Mouse (Mus musculus): ENCODE results near the gene Agt.

Agt gene

GRCm38 (mm10) chr8:124569593-124569992 lies at the start of gene Agt:
Agt (minus strand) TSS chr8:124569706.
- peak; percentile 7 for DNase-seq (ENCODE audit: low read depth)

DNA sequence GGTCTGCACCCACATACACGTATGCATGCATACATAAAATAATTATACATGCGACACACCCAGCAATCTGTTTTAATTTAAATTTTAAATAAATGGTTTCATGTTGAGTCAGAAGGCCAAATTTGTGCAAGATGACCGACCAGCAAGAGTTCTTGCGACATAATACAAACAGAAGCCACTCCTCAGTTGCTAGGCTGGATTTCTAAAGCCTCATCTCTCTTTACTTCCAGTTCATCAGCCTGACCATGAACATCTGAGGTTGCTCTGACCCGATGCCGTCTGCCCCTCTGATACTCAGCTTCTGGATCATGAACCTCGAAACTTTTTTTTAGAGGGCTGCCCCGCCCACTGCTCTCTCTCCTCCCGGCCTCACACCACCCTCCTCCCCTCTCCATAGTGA lies 48.7 kb upstream of the Agt start:
- DNase-seq (ENCODE audit: low read depth) = peak; percentile 42

DNA sequence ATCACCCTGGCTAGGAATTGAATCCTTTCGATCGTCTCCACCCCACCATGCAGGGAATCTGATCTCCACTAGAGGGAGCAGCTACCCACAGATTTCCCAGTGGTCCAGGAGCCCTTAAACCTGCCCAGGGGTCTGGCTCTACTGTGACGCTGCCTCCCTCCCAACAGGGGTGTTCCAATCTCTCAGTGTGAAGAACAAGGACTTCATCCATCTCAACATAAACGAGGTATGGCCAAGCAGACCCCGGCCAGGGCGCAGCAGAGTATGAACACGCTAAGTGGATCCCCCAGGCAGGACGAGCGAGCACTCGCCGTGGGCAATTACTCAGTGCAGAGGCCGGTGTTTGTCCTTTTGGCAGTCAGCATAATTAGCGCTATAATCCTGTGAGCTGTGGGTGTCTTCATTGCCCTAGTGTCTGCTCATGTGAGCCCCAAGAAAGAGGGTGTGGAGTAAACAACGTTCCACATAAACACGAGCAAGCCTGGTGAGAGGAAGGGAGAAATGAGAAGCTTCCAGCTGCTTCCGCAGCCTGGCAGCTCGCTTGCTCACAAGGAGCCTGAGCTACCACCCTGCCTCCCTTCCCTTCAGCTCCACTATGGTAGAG lies 47.9 kb upstream of the Agt start:
- no peak for DNase-seq (ENCODE audit: low read depth)

DNA sequence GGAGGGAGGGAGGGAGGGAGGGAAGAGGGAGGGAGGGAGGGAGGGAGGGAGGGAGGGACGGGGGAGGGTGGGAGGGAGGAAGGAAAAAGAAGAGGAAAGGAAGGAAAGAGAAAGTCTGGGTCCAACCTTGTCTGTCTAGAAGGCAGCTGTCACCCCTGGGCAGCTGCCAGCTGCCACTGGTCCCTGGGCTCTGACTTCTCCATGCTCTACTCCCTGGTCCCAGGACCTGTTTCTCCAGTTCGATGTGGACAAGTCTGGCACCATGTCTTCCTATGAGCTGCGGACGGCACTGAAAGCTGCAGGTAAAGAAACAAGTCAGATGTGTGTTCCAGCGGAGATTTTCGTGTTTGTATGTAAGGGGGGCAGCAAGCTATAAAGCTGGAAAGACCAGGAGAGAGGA lies 44.8 kb upstream of the Agt start:
- no peak for DNase-seq (ENCODE audit: low read depth)

DNA sequence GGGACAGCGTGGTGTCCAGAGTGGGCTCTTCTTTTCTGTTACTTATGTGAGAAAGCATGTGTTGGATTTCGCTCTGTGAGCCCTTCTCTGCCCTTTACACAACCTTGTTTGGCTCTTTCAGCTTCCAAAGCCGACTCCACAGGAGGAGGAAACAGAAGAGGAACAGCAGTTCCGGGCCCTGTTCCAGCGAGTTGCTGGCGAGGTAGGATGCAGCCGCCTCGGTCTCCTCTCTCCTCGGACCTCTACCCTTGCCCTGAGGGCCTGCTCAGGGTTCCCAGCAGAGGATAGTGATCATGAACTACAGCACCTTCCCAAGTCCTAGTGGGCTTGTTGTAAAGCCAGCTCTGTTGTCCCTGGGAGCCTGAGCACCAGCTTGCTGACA lies 39.5 kb upstream of the Agt start:
- DNase-seq (ENCODE audit: low read depth) = no peak

- no peak for DNase-seq (ENCODE audit: low read depth)
These were observed 38.9 kb upstream of the Agt start for GRCm38 (mm10) chr8:124608239-124608971.

DNA sequence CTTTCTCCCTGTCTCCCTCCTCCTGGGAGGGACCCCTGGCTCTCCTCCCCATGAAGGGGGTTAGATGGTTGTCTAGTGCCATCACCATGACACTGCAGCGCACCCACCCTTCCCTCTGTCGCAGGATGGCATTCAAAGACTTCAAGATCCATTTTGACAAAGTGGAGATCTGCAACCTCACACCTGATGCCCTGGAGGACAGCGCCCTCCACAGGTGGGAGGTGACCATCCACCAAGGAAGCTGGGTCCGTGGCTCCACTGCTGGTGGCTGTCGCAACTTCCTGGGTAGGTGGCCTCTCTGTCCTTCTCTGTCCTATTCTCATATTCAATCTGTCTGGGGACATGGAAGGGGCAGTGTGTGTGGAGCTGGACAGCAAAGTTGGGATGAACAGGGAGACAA lies 34.6 kb upstream of the Agt start:
- DNase-seq (ENCODE audit: low read depth) = no peak

DNA sequence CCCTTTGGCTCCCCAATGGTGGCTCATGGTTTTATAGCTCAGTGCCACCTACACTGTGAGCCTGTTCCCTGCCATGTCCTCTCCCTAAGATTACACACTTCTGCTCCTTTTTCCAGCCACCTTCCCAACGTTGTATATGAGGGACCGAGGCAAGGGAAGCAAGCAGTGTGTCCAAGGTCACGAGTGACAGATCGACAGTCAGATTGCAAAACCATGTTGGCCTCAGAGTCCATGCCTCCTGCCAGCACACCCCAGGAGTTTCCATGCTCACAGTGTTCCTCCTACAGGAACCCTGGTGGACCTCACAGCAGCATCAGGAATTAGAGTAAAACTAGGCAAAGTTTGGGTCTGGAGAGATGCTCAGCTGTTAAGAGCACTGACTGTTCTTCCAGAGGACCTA lies 19.9 kb upstream of the Agt start:
- DNase-seq (ENCODE audit: low read depth) = no peak

DNA sequence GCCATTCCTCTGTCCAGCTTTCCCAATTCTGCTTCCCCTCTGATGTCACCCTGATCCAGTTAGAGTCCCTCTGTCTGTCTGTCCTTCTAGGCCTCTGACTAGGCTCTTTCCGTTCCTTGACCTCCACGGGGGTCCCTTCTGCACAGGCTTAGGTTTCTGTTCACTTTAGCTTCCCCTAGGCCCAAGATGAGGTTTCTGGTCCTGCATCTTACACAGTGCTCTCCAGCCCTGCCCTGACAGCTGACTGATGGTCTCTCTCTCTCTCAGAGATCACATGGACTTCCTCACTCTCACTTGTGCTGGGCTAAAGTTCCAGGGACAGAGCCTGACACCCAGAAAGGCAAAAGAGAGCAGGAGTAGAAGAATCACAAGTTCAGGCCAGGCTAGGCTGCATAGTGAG lies 17.1 kb upstream of the Agt start:
- no peak for DNase-seq (ENCODE audit: low read depth)

GRCm38 (mm10) chr8:124585718-124586425 lies 16.4 kb upstream of the Agt start:
- no peak for DNase-seq (ENCODE audit: low read depth)

DNA sequence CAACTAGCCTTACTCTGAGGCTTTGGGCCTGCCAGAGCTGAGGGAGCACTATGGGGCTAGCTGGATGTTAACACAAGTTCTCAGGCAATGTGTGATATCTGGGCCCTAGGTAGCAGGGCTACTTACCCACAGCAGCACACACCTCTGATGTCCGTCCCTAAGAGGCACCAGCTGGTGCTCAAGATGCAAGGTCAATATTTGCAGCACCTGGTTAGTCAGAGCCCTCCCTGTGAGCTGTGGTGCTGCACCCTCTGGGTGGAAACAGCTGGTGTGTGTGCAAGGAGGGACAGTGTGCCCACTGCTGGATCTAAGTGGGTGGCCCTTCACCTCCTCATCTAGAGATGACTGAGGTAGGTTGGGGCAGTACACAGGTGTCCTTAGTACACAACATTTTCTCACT lies 7.2 kb upstream of the Agt start:
- no peak for DNase-seq (ENCODE audit: low read depth)

DNA sequence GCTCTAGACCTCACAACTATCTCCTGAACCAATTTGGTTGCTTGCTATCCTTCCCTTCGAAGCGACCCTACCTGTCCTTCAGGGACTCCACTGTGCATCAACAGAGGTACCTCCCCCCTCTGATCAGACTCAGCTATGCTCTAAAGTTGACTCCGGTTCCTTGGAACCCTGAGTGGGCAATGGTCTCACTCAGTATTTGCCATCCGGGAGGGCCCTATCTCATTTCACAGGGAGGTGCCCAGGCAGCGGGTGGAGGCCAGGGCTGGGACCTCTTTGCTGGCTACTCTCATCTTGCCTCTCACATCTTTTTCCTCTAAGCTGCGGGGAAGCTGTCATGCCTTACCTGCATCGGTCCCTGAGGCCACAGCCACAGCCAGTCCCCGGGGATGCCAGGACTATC lies 6.3 kb upstream of the Agt start, which contains the start of gene Capn9:
Capn9 (plus strand) TSS at position 301 of the 400 bp plus-strand sequence.
- DNase-seq (ENCODE audit: low read depth) = no peak

DNA sequence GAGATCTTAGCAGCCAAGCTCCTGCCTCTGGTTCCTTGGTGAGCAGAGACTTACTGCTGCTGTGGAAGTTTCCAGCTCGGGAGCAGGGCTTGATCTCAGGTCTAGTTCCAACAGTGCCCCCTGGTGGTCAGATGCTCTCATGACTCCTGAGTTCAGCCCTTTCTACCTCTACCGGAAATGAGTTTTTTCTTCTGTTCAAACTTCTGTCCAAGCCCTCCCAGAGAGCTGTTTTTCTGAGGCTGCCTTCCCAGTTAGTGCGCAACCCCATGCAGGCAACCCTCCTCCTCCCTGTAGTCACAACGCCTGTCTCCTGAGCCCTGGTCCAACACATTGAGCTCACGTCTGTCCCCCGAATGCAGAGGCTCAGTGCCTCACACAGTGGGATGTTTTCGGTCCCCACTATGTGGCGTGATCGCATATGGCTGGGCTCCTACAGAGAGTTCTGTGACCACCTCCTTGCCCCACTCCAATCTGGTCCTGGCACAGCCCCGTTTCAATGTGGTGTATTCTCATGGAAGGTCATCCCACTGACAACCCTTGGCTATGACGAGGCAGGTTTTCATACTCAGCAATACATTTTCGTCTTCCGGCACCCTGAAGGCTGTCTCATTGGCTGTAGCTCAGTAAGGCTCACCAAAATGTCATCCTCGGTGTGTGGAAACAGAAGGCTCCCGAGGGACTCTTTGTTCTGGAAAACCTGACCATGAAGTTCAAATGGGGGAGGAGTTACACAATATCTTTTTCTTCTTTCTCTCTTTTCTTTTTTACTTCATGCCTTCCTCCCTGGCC lies 4.2 kb upstream of the Agt start:
- DNase-seq (ENCODE audit: low read depth) = peak; percentile 91

GRCm38 (mm10) chr8:124572430-124572775 lies 2.9 kb upstream of the Agt start:
- no peak for DNase-seq (ENCODE audit: low read depth)

- peak; percentile 30 for DNase-seq (ENCODE audit: low read depth)
These were observed 2.4 kb upstream of the Agt start for GRCm38 (mm10) chr8:124571732-124572429.

- peak; percentile 49 for DNase-seq (ENCODE audit: low read depth)
These were observed 406 bp downstream of the Agt start for GRCm38 (mm10) chr8:124569100-124569499.

DNA sequence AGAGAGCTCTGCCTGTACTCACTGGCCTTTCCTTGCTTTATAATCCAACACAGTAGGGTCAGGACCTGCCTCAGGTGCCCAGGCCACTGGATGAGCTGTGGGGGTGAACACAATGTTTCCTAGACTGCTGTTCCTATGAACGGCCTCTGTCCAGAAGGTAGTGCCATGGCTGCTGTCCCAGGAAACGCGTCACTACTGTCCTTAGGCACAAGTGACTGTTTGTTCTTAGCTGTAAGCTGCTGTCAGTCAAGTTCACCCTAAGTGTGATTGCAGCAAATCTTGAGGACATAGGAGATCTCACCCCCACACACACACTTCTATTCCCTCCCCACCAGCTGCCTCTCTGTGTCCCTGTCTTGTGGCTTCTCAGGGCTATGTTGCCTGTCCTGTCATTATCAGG lies 1.9 kb downstream of the Agt start:
- no peak for DNase-seq (ENCODE audit: low read depth)

DNA sequence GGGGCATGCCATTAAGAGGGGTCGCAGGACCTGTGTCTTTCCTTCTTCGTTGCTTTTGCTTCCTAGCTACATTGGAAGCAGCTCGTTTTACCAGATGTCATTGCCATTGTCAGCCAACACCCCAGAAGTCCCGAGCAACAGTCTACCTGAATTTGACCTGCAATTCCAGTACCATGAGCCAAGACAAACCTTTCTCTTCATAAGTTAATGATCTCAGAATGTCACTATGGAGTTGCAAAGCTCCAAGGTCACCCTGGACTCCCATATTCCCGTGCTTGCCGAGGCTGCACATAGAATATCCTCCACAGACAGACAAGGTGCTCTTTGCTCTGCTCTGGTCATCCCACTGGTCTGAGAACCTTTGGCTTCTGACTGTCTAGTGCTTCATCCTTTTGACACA lies 2.4 kb downstream of the Agt start:
- DNase-seq (ENCODE audit: low read depth) = no peak

DNA sequence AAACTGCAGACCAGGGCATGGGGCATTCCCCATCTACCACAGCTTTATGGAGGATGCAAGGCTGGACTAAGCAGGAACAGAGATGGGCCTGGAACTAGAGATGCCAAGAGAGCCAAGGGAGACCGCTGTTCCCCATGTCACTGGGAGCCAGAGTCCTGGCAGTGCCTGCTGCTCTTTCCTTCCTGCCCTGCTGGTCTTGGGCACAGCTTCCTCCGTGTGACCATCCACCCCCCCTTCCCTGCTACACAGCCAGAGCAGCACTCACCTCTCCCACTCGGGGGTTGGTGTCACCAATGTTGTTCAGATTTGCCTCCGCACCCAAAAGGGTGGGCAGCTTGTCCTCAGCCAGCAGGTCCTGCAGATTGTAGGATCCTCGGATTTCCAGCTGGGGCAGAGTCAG lies 12.0 kb downstream of the Agt start:
- DNase-seq (ENCODE audit: low read depth) = no peak

DNA sequence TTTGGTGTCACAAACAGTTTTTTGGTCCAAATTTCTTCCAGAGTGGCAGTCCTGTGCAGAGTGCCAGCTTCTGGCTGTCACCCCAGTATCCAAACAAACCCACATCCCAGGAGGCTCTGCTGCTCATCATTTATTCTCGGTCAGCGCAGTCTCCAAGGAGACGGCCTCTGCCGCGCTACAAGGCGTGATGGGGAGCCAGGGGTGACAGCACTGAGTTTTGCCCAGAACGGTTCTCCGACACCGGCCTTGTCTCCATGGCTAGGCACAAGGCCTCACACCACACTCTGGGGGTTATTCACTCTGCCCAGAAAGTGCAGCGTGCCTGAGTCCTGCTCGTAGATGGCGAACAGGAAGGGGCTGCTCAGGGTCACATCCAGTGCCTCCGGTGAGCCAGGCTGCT lies 12.8 kb downstream of the Agt start:
- DNase-seq (ENCODE audit: low read depth) = no peak

DNA sequence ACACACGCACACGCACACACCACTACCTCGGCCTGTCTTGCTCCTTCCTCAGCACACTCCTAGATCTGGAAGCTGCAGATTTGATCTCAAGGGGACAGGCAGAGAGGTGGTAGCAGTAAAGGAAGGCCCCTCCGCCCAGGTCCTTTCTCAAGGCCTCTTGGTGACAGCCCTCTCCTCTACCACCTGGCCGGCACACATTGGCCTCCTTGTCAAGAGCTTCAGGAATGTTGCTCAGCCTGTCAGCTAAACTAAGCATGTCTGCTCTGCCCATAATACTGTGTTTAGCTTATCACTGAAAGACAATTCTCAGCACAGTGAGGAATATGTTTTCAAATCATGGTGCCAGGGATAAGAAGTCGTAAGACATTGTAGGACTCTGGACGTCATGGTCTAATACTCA lies 13.3 kb downstream of the Agt start:
- DNase-seq (ENCODE audit: low read depth) = no peak

- DNase-seq (ENCODE audit: low read depth) = no peak
These were observed 14.3 kb downstream of the Agt start for GRCm38 (mm10) chr8:124555113-124555750.

Measured in fibroblast of lung, adult 2 months (primary cell).